Mouse (Mus musculus) stomach, postnatal 0 days (tissue): ENCODE data around the gene Ugt1a10. TPM values are rescaled to one million over a fixed set of nuclear protein-coding genes. Genes with fewer than 3 reads are reported as not detected.

Experiments
- ATAC-seq: fragments of 200-750 bp; cut with Nextera tagmentation; 2 replicates; pipeline ENCODE4 v1.8.0; 2017; ENCODE audit not compliant: low FRiP score, low TSS enrichment
- DNase-seq: peaks from one replicate; pipeline ENCODE4 v3.0.0-alpha.2; 2016; ENCODE audit warnings: low spot score
- H3K27ac ChIP-seq: fragments of 300-500 bp; sonication (generic); replicated peaks from 2 replicates; pipeline ENCODE4 v1.5.1; 2014; ENCODE audit warnings: mild to moderate bottlenecking, control low read depth
- H3K27me3 ChIP-seq: fragments of 300-500 bp; sonication (generic); 2 replicates; pipeline ENCODE4 v1.6.1; 2014; ENCODE audit warnings: low read length; ENCODE audit not compliant: control insufficient read depth, insufficient read depth
- H3K36me3 ChIP-seq: fragments of 300-500 bp; sonication (generic); 2 replicates; pipeline ENCODE4 v1.6.1; 2014; ENCODE audit warnings: low read length, mixed read lengths; ENCODE audit not compliant: control insufficient read depth, insufficient read depth
- H3K4me1 ChIP-seq: fragments of 300-500 bp; sonication (generic); replicated peaks from 2 replicates; pipeline ENCODE4 v1.6.1; 2014; ENCODE audit warnings: antibody characterized with exemption; ENCODE audit not compliant: control insufficient read depth, insufficient read depth
- H3K4me2 ChIP-seq: fragments of 300-500 bp; sonication (generic); replicated peaks from 2 replicates; pipeline ENCODE4 v1.6.1; 2014; ENCODE audit warnings: low read depth, mild to moderate bottlenecking, control low read depth, moderate library complexity
- H3K4me3 ChIP-seq: fragments of 300-500 bp; sonication (generic); 2 replicates; pipeline ENCODE4 v1.5.1; 2014; ENCODE audit warnings: low read depth, low read length, control low read depth
- H3K9ac ChIP-seq: fragments of 300-500 bp; sonication (generic); 2 replicates; pipeline ENCODE4 v1.6.1; 2014; ENCODE audit warnings: mild to moderate bottlenecking, low read length, control low read depth, mixed read lengths
- H3K9me3 ChIP-seq: fragments of 300-500 bp; sonication (generic); 2 replicates; pipeline ENCODE4 v1.6.1; 2016; ENCODE audit warnings: low read length; ENCODE audit not compliant: control insufficient read depth
- CTCF ChIP-seq: IDR thresholded peaks from 2 replicates; pipeline ENCODE4 v1.5.1; 2016; ENCODE audit warnings: antibody characterized with exemption, low read depth, mild to moderate bottlenecking, moderate library complexity
- EP300 ChIP-seq: optimal IDR thresholded peaks from 2 replicates; pipeline ENCODE3; 2016; ENCODE audit warnings: antibody characterized with exemption
- WGBS: fragments of 180-500 bp; shearing (Covaris S2); extraction: QIAGEN DNeasy Blood & Tissue Kit; methylation state at CpG from one replicate; pipeline ENCODE4 v1.1.7; 2014; 5-methylcytosine and 5-hydroxymethylcytosine counted together
- polyA plus RNA-seq: library from polyadenylated mRNA; unstranded; fragments of >200 nt; fragmentation: Nextera tagmentation; extraction: Ambion mirVana; gene quantifications from 2 replicates; pipeline ENCODE4 v1.2.1, GENCODE M21; 2015

Ugt1a10 gene
- polyA plus RNA-seq, 1 experiment from 2014 or later: not detected

- WGBS: 57% methylated on average over 4 of the region's 4 CpGs
- peaks cover 69% of the 10 kb centered on the region for H3K9me3 ChIP-seq
- H3K27me3 ChIP-seq: no peaks in the 10 kb centered on the region; the same call in 1 of the 2 replicates
- no peak for TF ChIP-seq EP300
- no peak for TF ChIP-seq CTCF
- H3K4me1 ChIP-seq: no peaks in the 10 kb centered on the region
- H3K4me2 ChIP-seq: no peak overlapping the region
- DNase-seq: no peak
- ATAC-seq: no peak
- H3K27ac ChIP-seq: no peak overlapping the region
- no peaks in the 10 kb centered on the region for H3K36me3 ChIP-seq
- H3K9ac ChIP-seq: no peak overlapping the region
- no peak overlapping the region for H3K4me3 ChIP-seq
These were observed 180.8 kb downstream of the Ugt1a10 start for GRCm38 (mm10) chr1:88235894-88236415.

GRCm38 (mm10) chr1:88237311-88237710 lies 182.1 kb downstream of the Ugt1a10 start:
- Histone ChIP-seq H3K9me3 (peaks cover 70% of the 10 kb centered on the region), H3K27ac (no peak overlapping the region), H3K36me3 (no peaks in the 10 kb centered on the region), H3K4me3 (no peak overlapping the region), H3K27me3 (no peaks in the 10 kb centered on the region; the same call in 1 of the 2 replicates), H3K4me2 (no peak overlapping the region), H3K9ac (no peak overlapping the region), H3K4me1 (no peaks in the 10 kb centered on the region)
- ATAC-seq (peak; percentile 33), DNase-seq (no peak)
- 71% methylated on average over 5 of the region's 5 CpGs for WGBS
- TF ChIP-seq EP300 (no peak), CTCF (no peak)

GRCm38 (mm10) chr1:88238771-88239170 lies 183.6 kb downstream of the Ugt1a10 start:
- DNase-seq (no peak), ATAC-seq (0 out of 2 replicates have a peak, but pooled peaks have one; percentile 4)
- no peaks in the 10 kb centered on the region for H3K4me1 ChIP-seq
- no peaks in the 10 kb centered on the region for H3K36me3 ChIP-seq
- TF ChIP-seq CTCF: no peak
- TF ChIP-seq EP300: no peak
- H3K27ac ChIP-seq: no peak overlapping the region
- no peak overlapping the region for H3K9ac ChIP-seq
- no peak overlapping the region for H3K4me3 ChIP-seq
- no peaks in the 10 kb centered on the region; the same call in 1 of the 2 replicates for H3K27me3 ChIP-seq
- no peak overlapping the region for H3K4me2 ChIP-seq
- 72% methylated on average over 6 of the region's 6 CpGs for WGBS
- peaks cover 69% of the 10 kb centered on the region for H3K9me3 ChIP-seq

- DNase-seq (no peak), ATAC-seq (no peak)
- Histone ChIP-seq H3K9me3 (peaks cover 66% of the 10 kb centered on the region), H3K4me2 (no peak overlapping the region), H3K9ac (no peak overlapping the region), H3K27me3 (no peaks in the 10 kb centered on the region; the same call in 1 of the 2 replicates), H3K4me1 (no peaks in the 10 kb centered on the region), H3K36me3 (no peaks in the 10 kb centered on the region), H3K27ac (no peak overlapping the region), H3K4me3 (no peak overlapping the region)
- 72% methylated on average over 5 of the region's 5 CpGs for WGBS
- TF ChIP-seq EP300: no peak
- no peak for TF ChIP-seq CTCF
These were observed 184.9 kb downstream of the Ugt1a10 start for GRCm38 (mm10) chr1:88240072-88240471.

- H3K27me3 ChIP-seq: no peaks in the 10 kb centered on the region; the same call in 1 of the 2 replicates
- DNase-seq: no peak
- WGBS: 70% methylated on average over 4 of the region's 4 CpGs
- ATAC-seq: 0 out of 2 replicates have a peak, but pooled peaks have one; percentile 3
- no peaks in the 10 kb centered on the region for H3K36me3 ChIP-seq
- no peak for TF ChIP-seq EP300
- TF ChIP-seq CTCF: no peak
- no peak overlapping the region for H3K4me2 ChIP-seq
- H3K9me3 ChIP-seq: peaks cover 61% of the 10 kb centered on the region
- H3K9ac ChIP-seq: no peak overlapping the region
- no peak overlapping the region for H3K4me3 ChIP-seq
- no peak overlapping the region for H3K27ac ChIP-seq
- no peaks in the 10 kb centered on the region for H3K4me1 ChIP-seq
These were observed 185.4 kb downstream of the Ugt1a10 start for GRCm38 (mm10) chr1:88240579-88240978.

GRCm38 (mm10) chr1:88243861-88244260 lies 188.7 kb downstream of the Ugt1a10 start:
- Histone ChIP-seq H3K27ac (no peak overlapping the region), H3K36me3 (no peaks in the 10 kb centered on the region), H3K27me3 (no peaks in the 10 kb centered on the region; the same call in 1 of the 2 replicates), H3K9me3 (peaks cover 43% of the 10 kb centered on the region), H3K9ac (no peak overlapping the region), H3K4me3 (no peak overlapping the region), H3K4me2 (no peak overlapping the region), H3K4me1 (no peaks in the 10 kb centered on the region)
- TF ChIP-seq EP300: no peak
- WGBS: 62% methylated on average over 5 of the region's 5 CpGs
- ATAC-seq: no peak
- DNase-seq: no peak
